Mouse (Mus musculus) lung, adult 18-20 months (tissue): ENCODE measurements around the gene Cpa2.
A peak's percentile ranks its signal among the peaks of the same experiment; 100 is the strongest.

ENCODE experiments used
- DNase-seq, 2 experiments: peaks; one replicate each; pipeline ENCODE4 v3.0.0; 2022; ENCODE audit warnings: mixed read lengths in 2 of 2

Cpa2 gene

DNA sequence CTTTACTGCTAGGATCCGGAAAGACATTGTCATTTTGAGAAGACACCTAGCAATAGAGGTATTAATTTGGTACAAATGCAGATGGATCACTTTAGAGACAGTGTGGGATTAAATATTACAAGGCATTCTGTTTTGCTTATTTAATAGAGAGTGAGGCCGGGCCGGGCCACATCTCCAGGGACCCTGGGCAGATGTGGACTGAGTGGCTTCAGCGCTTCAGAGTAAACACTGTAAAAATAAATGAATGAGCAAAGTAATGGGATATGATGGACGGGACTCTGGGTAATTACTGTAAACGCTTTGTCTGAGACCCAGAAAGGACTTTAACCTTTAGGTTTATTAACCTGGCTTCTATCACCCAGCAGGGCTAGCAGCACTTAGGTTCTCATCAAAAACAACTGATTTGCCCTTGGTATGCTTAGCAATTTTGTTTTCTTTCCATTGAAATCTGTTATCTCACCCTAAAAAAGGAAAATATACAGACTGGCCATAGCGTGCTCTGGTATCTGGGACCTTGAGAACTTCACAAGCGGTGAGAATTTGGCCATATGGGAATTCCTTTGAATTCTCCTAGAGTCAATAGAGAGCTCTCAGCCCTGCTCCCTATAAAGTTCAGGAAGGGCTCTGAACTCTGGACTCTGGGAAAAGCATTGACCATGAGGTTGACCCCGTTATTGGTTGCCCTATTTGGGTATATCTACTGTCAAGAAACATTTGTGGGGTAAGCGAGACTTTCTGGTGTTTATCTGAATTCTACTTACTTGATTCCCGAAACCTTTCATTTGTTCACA lies at the start of gene Cpa2:
TSS of gene Cpa2 (plus strand) at position 574 of the 791 bp plus-strand sequence.
- DNase-seq = no peak

DNA sequence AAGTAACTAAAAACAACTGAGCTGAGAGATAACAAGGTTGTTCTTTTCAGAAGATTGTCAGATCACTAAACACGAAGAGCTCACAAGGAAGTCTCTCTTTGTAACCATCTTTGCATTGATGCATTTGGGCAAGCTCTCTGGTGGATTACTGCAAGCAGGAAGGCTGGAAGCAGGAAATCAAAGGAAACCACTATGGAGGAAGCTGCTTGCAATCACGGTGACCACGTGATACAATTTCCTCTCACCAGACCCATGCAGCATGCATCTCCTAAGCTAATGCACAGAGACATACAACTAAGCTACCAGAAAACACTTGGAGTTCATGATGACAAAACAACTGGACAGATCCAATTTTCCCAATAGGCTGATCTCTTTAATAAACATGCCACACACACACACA lies 42.3 kb upstream of the Cpa2 start:
- DNase-seq = no peak

DNA sequence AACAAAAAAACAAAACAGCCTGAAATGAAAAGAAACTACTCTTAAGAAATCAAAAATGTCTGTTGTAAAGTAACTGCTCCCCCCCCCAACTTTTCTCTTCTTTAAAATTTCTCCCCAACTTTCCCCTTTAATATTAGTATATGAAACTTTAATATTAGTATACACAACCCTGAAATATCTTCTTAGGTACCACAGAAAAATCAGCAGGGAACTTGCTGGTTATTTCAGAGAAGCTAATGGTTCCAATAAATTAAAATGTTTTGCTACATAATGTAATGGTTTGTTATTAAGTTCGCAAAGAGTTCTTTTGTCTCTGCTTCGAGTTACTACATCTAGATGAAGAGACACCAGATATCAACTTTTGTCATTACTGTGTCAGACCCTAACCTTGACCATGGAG lies 32.6 kb upstream of the Cpa2 start:
- DNase-seq = no peak

DNA sequence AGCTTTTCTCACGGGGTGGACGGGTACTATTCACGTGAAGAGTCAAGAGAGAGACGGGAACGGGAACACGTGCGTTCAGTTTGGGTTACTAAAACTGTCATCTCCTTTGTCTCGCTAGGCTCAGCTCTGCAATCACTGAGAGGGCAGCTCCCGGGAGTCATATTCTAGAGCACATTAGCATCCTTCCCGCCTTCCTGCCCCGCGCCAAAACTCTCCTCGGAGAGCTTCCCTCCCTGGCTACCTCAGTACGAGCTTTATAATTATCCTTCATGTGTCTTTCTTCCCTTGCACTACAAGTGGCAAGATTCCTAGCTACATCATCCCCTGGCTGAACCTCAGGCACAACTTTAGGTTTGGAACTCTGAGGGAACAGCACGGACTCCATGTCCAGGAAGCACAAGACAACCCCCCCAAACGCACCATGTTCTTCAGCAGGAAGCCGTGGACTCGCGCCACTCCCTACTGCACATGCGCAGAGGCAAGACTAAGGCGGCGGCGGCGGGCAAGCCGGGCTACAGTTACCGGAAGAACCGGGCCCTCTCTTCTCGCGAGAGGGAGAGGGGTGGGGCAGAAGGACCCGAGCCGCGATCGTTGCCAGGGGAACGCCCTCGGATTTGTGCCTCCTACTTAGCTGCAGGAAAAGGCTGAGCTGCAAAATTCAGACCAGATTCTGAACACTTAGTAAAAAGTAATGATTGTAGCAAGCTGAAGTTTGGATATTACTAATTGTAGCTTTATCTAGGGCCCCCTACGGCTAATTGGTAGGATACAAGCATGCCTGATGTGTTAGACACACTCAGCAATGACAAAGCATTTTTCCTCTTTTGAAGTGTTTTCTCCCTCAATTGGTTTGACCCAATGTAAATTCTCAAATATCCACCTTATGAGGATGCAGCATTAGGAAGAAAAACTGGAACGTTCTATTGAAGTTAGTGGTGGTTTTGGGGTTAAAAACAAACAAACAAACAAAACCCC lies 31.8 kb upstream of the Cpa2 start, which contains the start of the genes Tmem209 and Ssmem1:
TSS of gene Tmem209 (minus strand) at position 519 of the 975 bp plus-strand sequence.
TSS of gene Ssmem1 (plus strand) at position 585 of the 975 bp plus-strand sequence.
- peak; percentile 99 to 100 for DNase-seq

DNA sequence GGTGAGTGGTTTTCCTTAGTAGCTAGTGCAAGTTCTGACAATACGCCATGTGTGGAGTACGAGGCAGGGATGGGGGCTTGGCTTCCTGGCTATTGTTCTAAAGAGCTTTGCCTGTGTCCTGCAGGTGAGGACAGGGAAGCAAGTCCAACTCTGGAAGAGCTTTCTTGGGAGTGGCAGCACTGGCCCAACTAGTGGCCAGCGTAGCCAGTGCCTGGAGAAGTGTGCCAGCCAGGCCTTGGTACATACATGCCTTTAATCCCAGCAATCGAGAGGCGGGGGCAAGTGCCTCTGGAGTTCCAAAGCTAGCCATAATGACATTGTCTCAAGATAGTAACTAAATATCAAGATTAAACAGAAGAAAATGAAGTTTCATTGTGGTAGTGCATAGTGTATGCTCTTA lies 31.1 kb upstream of the Cpa2 start:
- peak in 1 of 2 experiments; percentile 15 for DNase-seq

DNA sequence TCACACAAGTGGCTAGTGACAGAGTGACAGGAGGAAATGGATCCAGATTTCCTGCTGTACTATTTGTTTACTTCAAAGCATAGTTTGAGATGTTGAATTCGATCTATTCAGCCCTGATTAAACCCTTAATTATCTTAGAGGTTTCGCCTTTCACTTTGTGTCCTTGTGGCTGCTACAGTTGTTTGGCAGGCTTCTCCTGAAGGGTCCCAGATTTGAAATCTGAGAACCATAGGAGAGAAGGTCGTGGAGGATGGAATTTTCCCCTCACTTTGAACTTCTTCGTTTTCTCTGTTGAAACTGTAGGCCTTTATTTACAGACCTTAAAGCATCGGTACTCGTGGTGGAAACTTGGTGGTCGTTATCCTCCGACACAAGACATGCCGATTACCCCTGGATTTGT lies 27.1 kb upstream of the Cpa2 start:
- DNase-seq = no peak

DNA sequence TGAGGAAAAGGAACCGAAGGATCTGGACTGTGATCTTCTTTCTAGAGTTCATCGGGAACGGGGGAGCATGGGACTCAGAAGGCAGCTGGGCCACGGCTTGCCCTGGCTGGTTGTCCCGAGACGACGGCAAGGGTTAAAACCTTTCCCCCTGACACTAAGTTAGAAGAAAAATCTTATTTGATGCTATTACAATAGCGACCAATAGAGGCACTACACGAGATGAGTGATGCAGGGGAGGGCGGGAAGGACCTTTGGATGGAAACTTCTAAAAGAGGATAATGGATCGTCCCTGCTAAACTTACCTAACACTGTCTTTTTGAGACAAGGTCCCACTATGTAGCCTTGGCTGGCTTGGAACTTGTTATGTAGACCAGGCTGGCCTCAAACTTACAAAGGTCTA lies 21.0 kb upstream of the Cpa2 start:
- no peak for DNase-seq

DNA sequence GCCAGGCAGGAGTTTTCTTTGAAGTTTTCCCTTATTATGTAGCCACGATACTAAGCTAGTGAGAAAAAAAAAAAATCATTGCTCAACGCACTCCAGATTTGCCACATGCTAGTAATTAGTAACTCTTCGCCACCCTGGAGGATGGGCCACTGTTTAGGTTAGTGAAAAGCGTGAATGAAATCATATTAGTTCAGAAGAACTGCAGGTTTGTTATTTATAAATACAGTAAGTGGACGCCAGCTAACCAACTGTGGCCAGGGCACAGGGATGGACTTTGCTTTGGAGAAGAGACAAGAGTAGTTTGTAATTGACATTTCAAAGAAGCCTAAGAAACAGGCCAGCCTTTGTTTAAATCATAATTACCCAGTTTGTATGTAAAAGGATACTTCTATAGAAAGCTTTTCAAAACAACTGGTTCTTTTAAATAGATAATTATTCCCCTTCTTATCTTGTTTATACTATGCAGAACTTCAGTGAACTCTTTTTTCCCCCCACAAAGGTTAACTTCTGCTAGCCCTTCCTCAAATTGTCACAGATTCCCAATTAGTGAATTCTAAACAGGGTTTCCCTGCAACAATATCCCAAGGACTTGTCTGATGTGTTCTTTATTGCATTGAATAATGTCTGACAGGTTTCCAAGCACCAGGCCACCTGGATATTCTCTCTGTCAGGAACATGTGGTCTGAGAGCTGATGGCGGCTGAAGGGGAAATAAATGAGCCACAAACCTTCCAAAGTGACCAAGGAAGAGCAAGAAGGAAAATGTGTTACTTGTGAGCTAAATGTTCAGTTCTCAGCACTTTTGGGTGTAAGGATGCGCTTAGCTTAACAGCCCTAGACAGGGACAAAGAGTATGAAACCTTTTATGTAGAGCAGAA lies 15.7 kb upstream of the Cpa2 start:
- DNase-seq = no peak

DNA sequence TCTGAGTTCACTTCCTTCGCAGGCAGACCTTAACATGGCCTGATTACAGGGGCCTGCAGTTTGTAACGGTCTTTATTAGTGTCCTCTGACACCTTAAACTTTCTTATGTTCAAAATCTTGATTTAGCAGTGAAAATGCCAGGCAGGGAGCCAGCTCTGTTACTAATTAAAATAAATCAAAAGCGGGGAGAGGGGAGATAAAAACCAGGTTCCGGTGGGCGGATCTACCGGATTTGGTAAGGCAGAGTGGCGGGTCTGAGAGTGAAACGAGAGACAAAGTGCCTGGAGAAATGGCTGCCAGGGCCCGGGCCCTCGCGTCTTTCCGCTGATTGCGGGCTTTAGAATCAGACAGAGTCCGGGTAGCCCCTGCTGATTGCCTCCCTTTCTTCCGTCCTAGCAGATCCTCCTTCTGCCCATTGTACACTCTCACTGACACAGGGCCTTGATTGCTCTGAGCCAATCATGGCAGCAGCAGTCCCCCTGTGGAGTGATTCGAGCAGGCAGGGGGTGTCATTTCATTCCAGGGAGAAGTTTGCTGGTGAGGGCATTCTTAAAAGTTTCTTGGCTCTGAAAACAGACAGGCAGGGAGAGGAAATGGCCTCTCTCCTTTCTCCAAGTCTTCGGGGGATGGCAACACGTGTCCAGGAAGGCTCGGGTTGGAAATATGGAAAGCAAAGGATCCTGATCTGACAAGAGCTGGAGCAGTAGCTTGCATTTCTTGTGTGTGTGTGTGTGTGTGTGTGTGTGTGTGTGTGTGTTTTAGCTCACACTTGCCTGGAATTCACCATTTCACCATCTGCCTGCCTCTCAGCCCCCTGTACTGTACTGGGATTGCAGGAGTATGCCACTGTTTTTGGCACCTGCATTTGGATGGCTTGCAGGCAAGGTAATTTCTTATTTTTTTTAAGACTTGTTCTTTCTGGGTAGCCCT lies 14.5 kb upstream of the Cpa2 start:
- no peak for DNase-seq

DNA sequence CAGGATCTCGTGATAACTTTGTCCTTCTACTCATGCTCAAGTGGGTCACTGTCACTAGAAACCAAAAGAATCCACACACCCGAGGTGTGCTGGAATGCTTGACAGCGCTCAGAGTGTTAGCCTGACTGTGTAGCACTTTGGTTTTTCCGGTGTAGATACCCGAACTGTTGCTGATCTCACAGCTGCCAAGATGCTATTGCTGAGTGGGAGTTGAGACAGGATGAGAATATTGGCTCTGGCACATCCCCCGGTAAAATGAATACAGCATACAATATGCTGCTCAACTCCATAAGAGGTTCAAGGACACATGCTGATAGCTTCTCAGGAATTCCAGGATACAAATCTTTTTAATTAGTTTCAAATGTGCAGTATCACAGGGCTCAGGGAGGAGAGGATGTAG lies 12.6 kb upstream of the Cpa2 start:
- DNase-seq = no peak

DNA sequence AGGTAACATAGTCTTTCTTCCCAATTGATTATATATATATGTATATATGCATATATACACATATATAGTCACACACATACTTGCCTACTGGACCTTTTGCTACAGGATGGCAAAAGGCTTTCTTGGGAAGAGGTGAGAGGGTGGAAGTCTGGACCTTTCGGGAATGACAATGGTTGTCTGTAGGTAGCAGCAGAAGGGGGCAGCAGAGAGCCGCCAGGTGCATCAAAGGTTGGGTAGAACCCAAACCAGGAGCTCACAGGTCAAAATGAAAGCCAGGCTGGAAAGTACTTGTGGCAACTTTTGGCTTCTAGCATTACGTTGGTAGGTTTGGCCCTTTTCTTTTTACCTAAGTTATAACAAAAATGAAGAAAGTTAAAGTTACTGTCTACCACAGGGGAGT lies 6.0 kb upstream of the Cpa2 start:
- DNase-seq = peak; percentile 27 to 47

DNA sequence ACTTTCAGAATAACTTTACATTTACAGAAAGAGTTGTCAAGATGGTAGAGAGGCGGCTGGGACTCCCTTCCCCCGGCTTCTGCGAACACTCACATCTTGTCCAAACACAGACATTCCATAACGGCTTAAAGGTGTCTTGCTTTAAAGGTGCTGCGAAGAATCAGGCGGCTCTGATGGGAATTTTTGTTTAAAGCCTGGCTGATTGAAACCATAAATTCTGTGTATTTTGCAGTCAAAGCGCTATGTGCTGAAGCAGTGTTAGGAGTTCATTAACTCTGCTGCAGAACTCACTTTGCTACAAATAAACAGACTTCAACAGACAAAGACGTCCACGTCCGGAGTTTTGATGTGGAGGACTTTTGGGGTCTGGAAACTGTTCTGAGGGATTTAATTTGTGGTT lies 3.1 kb upstream of the Cpa2 start:
- DNase-seq = no peak

DNA sequence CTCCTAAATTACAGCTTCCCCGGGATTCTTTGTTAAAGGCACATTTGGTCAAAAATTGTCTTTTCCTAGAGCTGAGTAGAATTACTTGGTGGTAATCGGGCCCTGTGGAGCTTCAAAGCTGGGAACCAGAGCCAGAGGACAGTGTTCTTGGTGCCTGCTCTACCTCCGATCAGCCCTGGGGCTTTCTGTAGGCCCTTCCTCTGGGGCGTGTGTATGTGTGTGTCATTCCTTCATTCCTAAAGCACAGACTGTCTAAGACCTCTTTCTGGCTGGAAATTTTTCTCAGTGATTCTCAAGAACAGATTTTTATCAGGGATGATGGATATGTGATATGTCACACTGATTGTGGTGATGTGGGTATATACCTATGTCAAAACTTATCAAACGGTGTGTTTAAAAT lies 2.6 kb upstream of the Cpa2 start:
- DNase-seq = no peak

DNA sequence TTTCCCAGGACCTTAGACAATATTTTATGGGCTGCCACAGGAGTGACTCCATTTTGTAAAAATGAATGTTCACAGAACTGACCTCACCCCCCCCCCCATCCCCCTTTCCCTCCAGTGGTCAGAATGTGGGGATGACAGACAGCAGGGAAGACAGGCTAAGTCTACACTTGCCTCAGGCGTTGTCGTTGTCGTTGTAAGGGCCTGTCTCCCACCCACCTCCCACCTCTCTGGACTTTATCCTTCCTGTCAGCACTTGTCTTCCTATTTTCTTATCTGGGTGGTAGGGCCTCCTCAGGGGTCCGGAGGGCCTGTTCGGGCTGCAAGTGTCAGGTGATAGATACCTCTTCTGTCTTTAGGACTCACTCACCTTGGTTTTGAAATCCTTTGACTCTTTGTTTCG lies 895 bp downstream of the Cpa2 start:
- no peak for DNase-seq

DNA sequence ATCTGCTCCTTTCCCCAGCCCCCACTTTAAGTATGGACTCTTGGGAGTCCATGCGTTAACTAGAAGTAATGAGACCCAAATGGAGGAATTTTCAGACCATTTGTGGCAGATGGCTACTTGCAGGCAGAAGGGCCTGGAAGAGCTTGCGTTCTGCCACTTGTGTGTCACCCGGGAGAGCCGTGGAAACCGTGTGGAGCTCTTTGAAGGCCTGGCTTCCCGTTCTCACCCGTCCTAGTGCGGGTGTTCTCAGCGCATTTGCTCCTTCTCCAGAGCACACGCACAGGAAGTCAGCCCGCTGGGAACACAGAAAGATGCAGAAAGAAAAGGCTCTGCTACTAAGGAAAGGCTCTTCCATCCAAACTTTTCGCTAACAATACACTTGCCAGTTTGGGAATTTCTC lies 1.7 kb downstream of the Cpa2 start:
- no peak for DNase-seq

DNA sequence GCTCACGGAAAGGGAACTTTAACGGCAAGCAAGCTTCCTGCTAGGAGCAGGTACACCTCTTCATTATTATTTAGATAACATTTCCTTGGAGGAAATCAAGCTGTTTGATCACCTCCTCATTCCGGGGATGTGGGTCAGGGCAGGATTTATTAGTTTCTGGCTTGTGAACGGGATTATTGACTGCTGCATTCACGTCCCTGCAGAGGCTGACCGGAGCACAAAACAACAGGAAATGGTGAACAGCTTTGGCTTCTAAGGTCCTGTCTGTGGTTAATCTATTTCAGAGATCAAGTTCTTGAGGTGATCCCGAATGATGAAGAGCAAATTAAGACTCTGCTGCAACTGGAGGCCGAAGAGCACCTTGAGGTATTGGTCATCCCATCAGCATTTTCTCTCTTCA lies 2.5 kb downstream of the Cpa2 start:
- no peak for DNase-seq

DNA sequence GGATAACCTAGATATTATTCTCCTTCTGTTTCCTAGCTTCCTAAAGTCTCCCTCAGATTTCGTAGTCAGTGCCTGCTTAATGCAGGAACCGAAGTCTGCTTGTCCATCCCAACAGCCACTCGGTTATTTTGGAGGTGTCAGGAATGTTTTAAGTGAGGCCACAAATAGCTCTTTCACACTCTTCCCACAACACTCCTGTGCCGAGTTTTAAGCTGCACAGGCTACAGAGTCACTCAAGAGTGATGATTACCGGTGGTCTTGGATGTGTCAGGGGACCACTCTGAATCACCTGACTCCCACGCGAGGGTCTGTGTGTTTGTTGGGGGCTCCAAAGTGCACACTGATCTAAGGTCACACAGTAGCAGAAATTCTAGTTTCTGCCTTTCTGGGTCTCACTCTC lies 4.3 kb downstream of the Cpa2 start:
- DNase-seq = no peak

DNA sequence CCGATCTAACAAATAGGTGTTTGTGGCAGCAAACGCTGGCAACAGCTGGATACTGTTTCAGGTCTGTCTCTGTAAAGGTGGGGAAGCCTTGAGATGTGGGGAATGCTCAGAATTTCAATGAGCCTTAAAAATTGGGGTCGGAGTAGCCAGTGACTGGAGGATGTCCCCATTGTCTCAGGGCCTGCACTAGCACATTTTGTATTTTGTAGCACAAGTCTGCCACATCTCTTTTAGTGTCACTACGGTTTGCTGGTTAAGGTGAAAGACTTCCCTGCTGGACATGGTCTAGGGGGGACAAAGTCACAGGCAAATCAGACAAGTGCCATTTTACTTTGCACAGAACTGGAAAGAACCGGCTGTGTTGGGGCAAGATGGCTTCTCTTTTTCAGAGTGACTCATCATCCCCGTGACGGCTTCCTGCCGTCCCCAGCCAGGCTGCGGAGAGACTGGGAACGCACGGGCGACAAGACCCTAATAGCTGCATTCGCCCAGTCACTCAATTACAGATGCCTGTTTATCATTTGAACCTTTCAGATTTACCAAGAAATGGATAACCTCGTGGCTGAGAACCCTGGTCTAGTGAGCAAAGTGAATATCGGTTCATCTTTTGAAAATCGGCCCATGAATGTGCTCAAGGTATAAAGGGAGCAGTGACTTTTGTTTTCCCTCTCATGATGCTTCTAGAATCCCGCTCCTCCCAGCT lies 5.3 kb downstream of the Cpa2 start:
- no peak for DNase-seq

DNA sequence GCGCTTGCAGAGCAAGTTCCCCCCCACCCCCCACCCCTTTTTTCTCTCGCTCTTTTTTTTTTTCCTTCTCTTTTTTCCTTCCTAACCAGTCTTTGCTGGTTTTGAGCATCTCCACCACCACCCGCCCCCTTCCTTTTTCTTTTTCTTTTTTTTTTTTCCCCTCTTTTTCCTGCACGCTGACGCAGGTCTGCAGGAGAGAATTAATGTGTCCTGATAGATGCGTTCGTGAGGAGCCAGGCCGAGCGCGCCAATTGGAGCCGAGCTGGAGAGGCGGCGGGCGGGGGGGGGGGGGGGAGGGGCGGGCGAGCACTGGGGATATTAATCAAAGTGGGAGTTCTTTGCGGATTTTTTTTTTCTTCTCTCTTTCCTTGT lies 5.9 kb downstream of the Cpa2 start:
- no peak for DNase-seq

DNA sequence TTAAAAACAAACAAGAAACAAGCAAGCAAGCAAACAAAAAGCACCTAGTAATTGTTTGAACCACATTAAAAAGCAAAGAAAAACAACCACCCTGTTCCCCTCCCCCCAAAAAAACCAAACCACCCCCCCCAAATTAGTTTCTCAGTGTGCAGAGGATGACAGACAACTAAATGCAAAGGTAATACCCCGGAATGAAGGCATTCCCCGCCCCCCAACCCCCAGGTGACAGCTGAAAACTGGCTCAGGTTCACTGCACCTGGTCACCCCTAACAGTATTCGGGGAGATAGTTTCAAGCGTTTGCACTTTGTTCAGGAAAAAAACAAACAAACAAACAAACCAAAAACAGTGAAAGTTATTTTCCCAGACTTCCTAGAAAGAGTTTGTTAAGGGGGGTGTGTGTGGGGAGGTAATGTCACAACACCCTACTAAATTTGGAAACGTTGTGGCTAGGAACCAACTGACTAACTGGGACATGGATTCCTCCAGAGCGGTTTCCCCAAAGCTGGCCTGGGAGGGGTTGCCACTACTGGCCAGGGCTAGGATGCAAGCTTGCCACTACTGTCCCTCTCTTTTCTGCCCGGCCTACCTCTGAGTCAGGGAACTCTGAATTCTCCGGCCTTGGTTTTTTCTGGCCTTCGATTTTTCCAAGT lies 6.4 kb downstream of the Cpa2 start:
- DNase-seq = peak; percentile 14 to 39
